Mouse (Mus musculus): Measurements from ENCODE around the gene Smyd3. TPM values are rescaled to one million over a fixed set of nuclear protein-coding genes. Genes with fewer than 3 reads are reported as not detected.

The Smyd3 gene
- total and polyA plus RNA-seq, 3 experiments = 3.5 to 19.4 (median 17.1) TPM

GRCm38 (mm10) chr1:178980185-178980584 is 537.7 kb downstream of the Smyd3 start:
- H3K4me1 ChIP-seq (ENCODE audit: insufficient read depth, low read depth, low read length) = 0 out of 2 replicates have a peak, but pooled peaks cover 3% of the 10 kb centered on the region
- peaks cover 3% of the 10 kb centered on the region; the same call in 1 of the 2 replicates for H3K27me3 ChIP-seq (ENCODE audit: insufficient read depth, low read length)
- H3K36me3 ChIP-seq (replicated peaks) = no peaks in the 10 kb centered on the region
- TF ChIP-seq CTCF (IDR thresholded peaks at IDR 0.05; ENCODE audit: low read depth, low read length) (no peak), POLR2AphosphoS5 (IDR thresholded peaks at IDR 0.05; ENCODE audit: insufficient replicate concordance, low read depth, low read length) (no peak), GATA1 (IDR thresholded peaks at IDR 0.05; ENCODE audit: borderline replicate concordance, low read length) (no peak), TAL1 (conservative IDR thresholded peaks at IDR 0.05; ENCODE audit: low read depth, low read length) (no peak), GATA2 (IDR thresholded peaks at IDR 0.05; ENCODE audit: borderline replicate concordance, low read depth, low read length) (no peak)
- DNase-seq (ENCODE audit: low spot score) (no peak), ATAC-seq (ENCODE audit: extremely low read depth, insufficient number of reproducible peaks, low FRiP score, poor library complexity, severe bottlenecking) (no peak)
- H3K9me3 ChIP-seq (replicated peaks) = no peaks in the 10 kb centered on the region
- no peak overlapping the region for H3K4me3 ChIP-seq (ENCODE audit: low read depth, low read length)

GRCm38 (mm10) chr1:178978617-178979245 is 539.1 kb downstream of the Smyd3 start:
- Histone ChIP-seq H3K4me3 (ENCODE audit: low read depth, low read length) (no peak overlapping the region), H3K36me3 (replicated peaks) (no peaks in the 10 kb centered on the region), H3K4me1 (ENCODE audit: insufficient read depth, low read depth, low read length) (0 out of 2 replicates have a peak, but pooled peaks cover 3% of the 10 kb centered on the region), H3K9me3 (replicated peaks) (no peaks in the 10 kb centered on the region), H3K27me3 (ENCODE audit: insufficient read depth, low read length) (peaks cover 3% of the 10 kb centered on the region; the same call in 1 of the 2 replicates)
- DNase-seq (ENCODE audit: low spot score) (no peak), ATAC-seq (ENCODE audit: extremely low read depth, insufficient number of reproducible peaks, low FRiP score, poor library complexity, severe bottlenecking) (no peak)
- TF ChIP-seq GATA2 (IDR thresholded peaks at IDR 0.05; ENCODE audit: borderline replicate concordance, low read depth, low read length) (no peak), POLR2AphosphoS5 (IDR thresholded peaks at IDR 0.05; ENCODE audit: insufficient replicate concordance, low read depth, low read length) (no peak)

- Histone ChIP-seq H3K27me3 (ENCODE audit: insufficient read depth, low read length) (no peaks in the 10 kb centered on the region), H3K4me1 (ENCODE audit: insufficient read depth, low read depth, low read length) (no peaks in the 10 kb centered on the region), H3K4me3 (ENCODE audit: low read depth, low read length) (no peak overlapping the region), H3K9me3 (replicated peaks) (no peaks in the 10 kb centered on the region), H3K36me3 (replicated peaks) (no peaks in the 10 kb centered on the region)
- DNase-seq (ENCODE audit: low spot score) = no peak
- ATAC-seq (ENCODE audit: extremely low read depth, insufficient number of reproducible peaks, low FRiP score, poor library complexity, severe bottlenecking) = no peak
- TF ChIP-seq TAL1 (conservative IDR thresholded peaks at IDR 0.05; ENCODE audit: low read depth, low read length) = no peak
- TF ChIP-seq CTCF (IDR thresholded peaks at IDR 0.05; ENCODE audit: low read depth, low read length) = no peak
- no peak for TF ChIP-seq GATA1 (IDR thresholded peaks at IDR 0.05; ENCODE audit: borderline replicate concordance, low read length)
- TF ChIP-seq POLR2AphosphoS5 (IDR thresholded peaks at IDR 0.05; ENCODE audit: insufficient replicate concordance, low read depth, low read length) = no peak
- TF ChIP-seq GATA2 (IDR thresholded peaks at IDR 0.05; ENCODE audit: borderline replicate concordance, low read depth, low read length) = no peak
Measured at GRCm38 (mm10) chr1:178972055-178972454, 545.8 kb downstream of the Smyd3 start.

GRCm38 (mm10) chr1:178961661-178962060 is 556.2 kb downstream of the Smyd3 start:
- ATAC-seq (ENCODE audit: extremely low read depth, insufficient number of reproducible peaks, low FRiP score, poor library complexity, severe bottlenecking) = no peak
- no peak for DNase-seq (ENCODE audit: low spot score)
- Histone ChIP-seq H3K36me3 (replicated peaks) (no peaks in the 10 kb centered on the region), H3K4me1 (ENCODE audit: insufficient read depth, low read depth, low read length) (no peaks in the 10 kb centered on the region), H3K4me3 (ENCODE audit: low read depth, low read length) (no peak overlapping the region), H3K9me3 (replicated peaks) (no peaks in the 10 kb centered on the region), H3K27me3 (ENCODE audit: insufficient read depth, low read length) (no peaks in the 10 kb centered on the region)
- no peak for TF ChIP-seq GATA2 (IDR thresholded peaks at IDR 0.05; ENCODE audit: borderline replicate concordance, low read depth, low read length)
- TF ChIP-seq TAL1 (conservative IDR thresholded peaks at IDR 0.05; ENCODE audit: low read depth, low read length) = no peak
- no peak for TF ChIP-seq GATA1 (IDR thresholded peaks at IDR 0.05; ENCODE audit: borderline replicate concordance, low read length)
- no peak for TF ChIP-seq CTCF (IDR thresholded peaks at IDR 0.05; ENCODE audit: low read depth, low read length)
- no peak for TF ChIP-seq POLR2AphosphoS5 (IDR thresholded peaks at IDR 0.05; ENCODE audit: insufficient replicate concordance, low read depth, low read length)

GRCm38 (mm10) chr1:178960015-178960559 is 557.8 kb downstream of the Smyd3 start:
- Histone ChIP-seq H3K36me3 (replicated peaks) (no peaks in the 10 kb centered on the region), H3K27me3 (ENCODE audit: insufficient read depth, low read length) (no peaks in the 10 kb centered on the region), H3K4me1 (ENCODE audit: insufficient read depth, low read depth, low read length) (no peaks in the 10 kb centered on the region), H3K4me3 (ENCODE audit: low read depth, low read length) (no peak overlapping the region), H3K9me3 (replicated peaks) (no peaks in the 10 kb centered on the region)
- ATAC-seq (ENCODE audit: extremely low read depth, insufficient number of reproducible peaks, low FRiP score, poor library complexity, severe bottlenecking) (no peak), DNase-seq (ENCODE audit: low spot score) (peak; percentile 26)
- peak; percentile 26; the same call in 1 of the 2 replicates for TF ChIP-seq CTCF (IDR thresholded peaks at IDR 0.05; ENCODE audit: low read depth, low read length)
- TF ChIP-seq GATA1 (IDR thresholded peaks at IDR 0.05; ENCODE audit: borderline replicate concordance, low read length) = no peak
- TF ChIP-seq POLR2AphosphoS5 (IDR thresholded peaks at IDR 0.05; ENCODE audit: insufficient replicate concordance, low read depth, low read length) = no peak

- H3K4me3 ChIP-seq (ENCODE audit: low read depth, low read length) = no peak overlapping the region
- DNase-seq (ENCODE audit: low spot score) = no peak
- no peaks in the 10 kb centered on the region for H3K4me1 ChIP-seq (ENCODE audit: insufficient read depth, low read depth, low read length)
- H3K27me3 ChIP-seq (ENCODE audit: insufficient read depth, low read length) = no peaks in the 10 kb centered on the region
- TF ChIP-seq GATA2 (IDR thresholded peaks at IDR 0.05; ENCODE audit: borderline replicate concordance, low read depth, low read length) (no peak), GATA1 (IDR thresholded peaks at IDR 0.05; ENCODE audit: borderline replicate concordance, low read length) (no peak), TAL1 (conservative IDR thresholded peaks at IDR 0.05; ENCODE audit: low read depth, low read length) (no peak), CTCF (IDR thresholded peaks at IDR 0.05; ENCODE audit: low read depth, low read length) (no peak), POLR2AphosphoS5 (IDR thresholded peaks at IDR 0.05; ENCODE audit: insufficient replicate concordance, low read depth, low read length) (no peak)
- no peaks in the 10 kb centered on the region for H3K36me3 ChIP-seq (replicated peaks)
- no peak for ATAC-seq (ENCODE audit: extremely low read depth, insufficient number of reproducible peaks, low FRiP score, poor library complexity, severe bottlenecking)
- H3K9me3 ChIP-seq (replicated peaks) = no peaks in the 10 kb centered on the region
Measured at GRCm38 (mm10) chr1:178958641-178959040, 559.2 kb downstream of the Smyd3 start.

All from G1E (cell line).